Mouse (Mus musculus) stomach, embryonic 16.5 days (tissue): ENCODE measurements around the gene Card19. TPM values are rescaled to one million over a fixed set of nuclear protein-coding genes. Genes with fewer than 3 reads are reported as not detected.
A peak's percentile ranks its signal among the peaks of the same experiment; 100 is the strongest.

Experiments
- ATAC-seq: fragments of 200-750 bp; cut with Nextera tagmentation; 2 replicates; pipeline ENCODE4 v1.8.0; 2017; ENCODE audit warnings: moderate number of reproducible peaks, moderate TSS enrichment; ENCODE audit not compliant: insufficient read depth, low FRiP score
- H3K27ac ChIP-seq: fragments of 300-500 bp; sonication (generic); 2 replicates; pipeline ENCODE4 v1.5.1; 2014; ENCODE audit warnings: low read length
- H3K27me3 ChIP-seq: fragments of 300-500 bp; sonication (generic); 2 replicates; pipeline ENCODE4 v1.6.1; 2014; ENCODE audit warnings: low read length, control low read depth, mixed read lengths; ENCODE audit not compliant: control insufficient read depth, insufficient read depth
- H3K36me3 ChIP-seq: fragments of 300-500 bp; sonication (generic); 2 replicates; pipeline ENCODE4 v1.6.1; 2014; ENCODE audit warnings: low read length; ENCODE audit not compliant: control insufficient read depth, insufficient read depth
- H3K4me1 ChIP-seq: fragments of 300-500 bp; sonication (generic); 2 replicates; pipeline ENCODE4 v1.6.1; 2014; ENCODE audit warnings: low read length, control low read depth, mixed read lengths; ENCODE audit not compliant: control insufficient read depth, insufficient read depth
- H3K4me2 ChIP-seq: fragments of 300-500 bp; sonication (generic); 2 replicates; pipeline ENCODE4 v1.6.1; 2014; ENCODE audit warnings: low read depth, low read length, mixed read lengths
- H3K4me3 ChIP-seq: fragments of 300-500 bp; sonication (generic); replicated peaks from 2 replicates; pipeline ENCODE4 v1.5.1; 2014; ENCODE audit warnings: mild to moderate bottlenecking, low read length
- H3K9ac ChIP-seq: fragments of 300-500 bp; sonication (generic); 2 replicates; pipeline ENCODE4 v1.6.1; 2014; ENCODE audit warnings: low read length
- H3K9me3 ChIP-seq: fragments of 300-500 bp; sonication (generic); replicated peaks from 2 replicates; pipeline ENCODE4 v1.6.1; 2016; ENCODE audit warnings: low read length, control low read depth; ENCODE audit not compliant: control insufficient read depth
- WGBS: fragments of 180-500 bp; shearing (Covaris S2); extraction: QIAGEN DNeasy Blood & Tissue Kit; methylation state at CpG from one replicate; pipeline ENCODE4 v1.1.7; 2014; 5-methylcytosine and 5-hydroxymethylcytosine counted together
- polyA plus RNA-seq: library from polyadenylated mRNA; unstranded; fragments of >200 nt; fragmentation: Nextera tagmentation; extraction: Ambion mirVana; gene quantifications from 2 replicates; pipeline ENCODE4 v1.2.1, GENCODE M21; 2015

Gene Card19
- polyA plus RNA-seq, 1 experiment from 2014 or later = 56.4 TPM

- H3K36me3 ChIP-seq = no peaks in the 10 kb centered on the region
- no peak overlapping the region for H3K9ac ChIP-seq
- no peak overlapping the region for H3K27ac ChIP-seq
- H3K4me3 ChIP-seq = no peak overlapping the region
- no peak for ATAC-seq
- H3K4me2 ChIP-seq = no peak overlapping the region
- no peaks in the 10 kb centered on the region for H3K9me3 ChIP-seq
- H3K27me3 ChIP-seq = no peaks in the 10 kb centered on the region
- 57% methylated on average over 3 of the region's 3 CpGs for WGBS
- peaks cover 21% of the 10 kb centered on the region for H3K4me1 ChIP-seq
Observed at GRCm38 (mm10) chr13:49218651-49219050, 2.8 kb upstream of the Card19 start.

DNA sequence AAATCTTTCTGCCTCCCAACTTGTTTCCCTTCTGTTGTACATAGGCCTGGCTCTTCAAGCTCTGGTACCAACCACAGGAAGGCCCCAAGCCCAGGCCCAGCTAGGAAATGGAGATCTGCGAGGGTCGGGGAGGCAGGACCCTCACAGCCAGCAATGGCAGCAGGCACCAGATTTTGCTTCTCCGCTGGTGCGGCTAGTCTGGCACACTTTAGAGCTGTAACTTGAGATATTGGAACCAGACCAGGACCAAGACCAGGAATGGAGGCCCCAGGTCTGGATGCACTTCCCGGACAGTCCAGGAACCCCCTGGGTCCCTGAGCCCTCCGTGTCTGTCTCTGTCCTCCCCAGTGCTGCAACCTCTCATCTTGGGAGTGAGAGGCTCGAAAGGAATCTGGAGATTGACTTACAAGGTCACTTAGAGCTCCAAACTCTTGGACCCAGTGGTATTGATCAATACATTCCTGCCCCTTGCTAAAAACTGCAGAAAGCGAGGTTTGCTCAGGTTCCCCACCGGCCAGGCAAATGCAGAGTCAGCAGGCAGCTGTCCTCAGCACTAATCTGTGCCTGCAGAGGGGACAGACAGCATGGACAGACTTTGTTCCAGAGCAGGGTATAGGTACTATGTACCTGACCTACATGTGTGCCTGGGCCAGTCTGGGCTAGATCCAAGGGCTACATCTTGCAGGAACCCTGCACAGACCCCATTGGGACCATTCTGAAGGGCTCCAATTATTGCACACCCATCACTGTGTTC lies 1.1 kb upstream of the Card19 start:
- WGBS = 67% methylated on average over 9 of the region's 9 CpGs
- H3K27me3 ChIP-seq = no peaks in the 10 kb centered on the region
- H3K4me1 ChIP-seq = peaks cover 26% of the 10 kb centered on the region
- no peaks in the 10 kb centered on the region for H3K9me3 ChIP-seq
- H3K4me3 ChIP-seq = no peak overlapping the region
- H3K27ac ChIP-seq = peak overlapping the region; percentile 34; the same call in 1 of the 2 replicates
- no peak for ATAC-seq
- H3K9ac ChIP-seq = peak overlapping the region; percentile 93; the same call in 1 of the 2 replicates
- no peaks in the 10 kb centered on the region for H3K36me3 ChIP-seq
- peak overlapping the region; percentile 59 for H3K4me2 ChIP-seq

- peak overlapping the region; percentile 59 for H3K4me2 ChIP-seq
- peak overlapping the region; percentile 93 for H3K9ac ChIP-seq
- H3K27ac ChIP-seq = peak overlapping the region; percentile 34
- H3K9me3 ChIP-seq = no peaks in the 10 kb centered on the region
- H3K4me1 ChIP-seq = peaks cover 28% of the 10 kb centered on the region
- WGBS = 4% methylated on average over 17 of the region's 17 CpGs
- H3K27me3 ChIP-seq = no peaks in the 10 kb centered on the region
- ATAC-seq = peak; percentile 51
- peak overlapping the region; percentile 83 for H3K4me3 ChIP-seq
- no peaks in the 10 kb centered on the region for H3K36me3 ChIP-seq
Observed at GRCm38 (mm10) chr13:49216220-49216552, 349 bp upstream of the Card19 start.

DNA sequence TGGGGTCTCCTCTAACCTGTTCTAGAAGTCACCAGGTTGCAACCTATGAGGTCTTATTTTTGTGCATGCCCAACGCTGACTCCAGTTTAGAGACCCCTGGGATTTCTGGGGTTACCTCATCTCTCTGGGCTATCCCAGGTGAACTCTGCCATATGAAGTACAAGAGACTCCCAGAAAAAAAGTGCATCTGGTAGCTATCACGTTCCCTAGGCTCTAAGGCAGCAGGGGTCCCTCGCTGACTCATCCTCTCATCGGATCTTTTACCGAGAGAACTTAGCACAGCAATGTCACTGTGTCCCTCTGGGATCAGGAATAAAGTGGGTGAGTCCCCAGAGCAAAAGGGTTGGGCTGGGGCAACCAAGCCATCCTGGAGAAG lies 721 bp downstream of the Card19 start:
- H3K9ac ChIP-seq = peak overlapping the region; percentile 93
- no peak for ATAC-seq
- peak overlapping the region; percentile 59 for H3K4me2 ChIP-seq
- no peak overlapping the region for H3K27ac ChIP-seq
- peaks cover 28% of the 10 kb centered on the region for H3K4me1 ChIP-seq
- 15% methylated on average over 5 of the region's 5 CpGs for WGBS
- no peaks in the 10 kb centered on the region for H3K27me3 ChIP-seq
- no peaks in the 10 kb centered on the region for H3K36me3 ChIP-seq
- H3K9me3 ChIP-seq = no peaks in the 10 kb centered on the region
- peak overlapping the region; percentile 83 for H3K4me3 ChIP-seq

DNA sequence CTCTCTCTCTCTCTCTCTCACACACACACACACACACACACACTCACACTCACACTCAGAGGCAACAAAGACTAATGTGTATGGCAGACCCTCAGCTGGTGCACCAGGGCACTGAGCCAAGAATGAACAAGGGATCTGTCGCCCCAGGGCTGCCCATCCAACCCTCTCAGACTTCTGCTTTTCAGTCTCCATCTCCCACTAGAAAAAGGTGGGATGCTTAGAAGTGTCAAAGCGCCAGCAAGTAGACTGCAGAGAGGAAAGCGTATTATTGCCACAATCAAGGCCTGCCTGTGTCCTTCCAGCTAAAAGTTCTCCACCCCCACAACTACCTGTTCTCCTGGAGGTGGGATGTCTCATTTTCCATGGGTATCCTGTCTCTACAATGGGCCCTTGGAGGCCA lies 1.4 kb downstream of the Card19 start:
- Histone ChIP-seq H3K36me3 (no peaks in the 10 kb centered on the region), H3K9me3 (no peaks in the 10 kb centered on the region), H3K27ac (no peak overlapping the region), H3K9ac (0 out of 2 replicates have a peak overlapping the region, but pooled peaks have one; percentile 11), H3K4me3 (no peak overlapping the region), H3K27me3 (no peaks in the 10 kb centered on the region), H3K4me2 (peak overlapping the region; percentile 59; the same call in 1 of the 2 replicates), H3K4me1 (peaks cover 28% of the 10 kb centered on the region)
- WGBS = 78% methylated on average over 3 of the region's 3 CpGs
- no peak for ATAC-seq

- Histone ChIP-seq H3K9me3 (no peaks in the 10 kb centered on the region), H3K27ac (no peak overlapping the region), H3K4me2 (no peak overlapping the region), H3K27me3 (no peaks in the 10 kb centered on the region), H3K4me3 (no peak overlapping the region), H3K4me1 (peaks cover 30% of the 10 kb centered on the region), H3K9ac (no peak overlapping the region), H3K36me3 (no peaks in the 10 kb centered on the region)
- 64% methylated on average over 4 of the region's 4 CpGs for WGBS
- no peak for ATAC-seq
Observed at GRCm38 (mm10) chr13:49213531-49213932, 2.3 kb downstream of the Card19 start.

DNA sequence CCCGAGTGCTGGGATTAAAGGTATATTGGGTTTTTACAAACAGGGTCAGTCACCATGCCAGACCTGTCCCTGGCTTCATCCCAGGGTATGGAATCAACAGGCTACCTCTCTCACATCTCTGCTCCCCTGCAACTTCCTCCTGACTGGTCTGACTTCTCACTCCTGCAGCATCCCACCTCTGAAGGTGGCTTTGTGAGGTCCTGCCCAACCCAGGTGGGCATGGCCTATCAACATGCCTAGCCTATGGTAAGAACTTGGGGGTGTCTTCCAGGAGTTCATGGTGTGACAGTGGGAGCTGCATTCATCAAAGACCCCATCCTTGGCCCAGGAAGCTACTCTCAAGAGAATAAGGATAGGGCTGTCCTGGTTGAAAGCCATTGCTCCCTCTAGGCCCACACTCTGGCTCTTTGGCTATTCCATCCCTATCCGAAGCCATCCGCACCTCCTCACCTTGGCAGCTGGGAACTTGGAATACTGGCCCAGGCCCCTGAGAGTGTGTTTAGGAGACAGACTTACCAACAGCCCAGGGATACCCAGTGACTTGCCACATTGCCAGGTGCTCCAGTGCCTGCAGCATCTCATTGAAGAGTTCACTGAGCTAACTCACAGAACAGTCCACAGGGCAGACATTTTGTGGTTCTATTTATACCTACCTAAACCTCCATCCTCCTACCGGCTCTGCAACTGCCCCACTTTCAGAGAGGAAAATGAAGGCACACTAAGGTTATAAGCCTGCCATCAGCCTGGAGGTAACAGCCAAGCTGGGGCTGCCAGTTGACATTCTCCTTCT lies 2.9 kb downstream of the Card19 start:
- no peak overlapping the region for H3K9ac ChIP-seq
- H3K4me3 ChIP-seq = no peak overlapping the region
- H3K4me1 ChIP-seq = peaks cover 30% of the 10 kb centered on the region
- WGBS = 86% methylated on average over 4 of the region's 4 CpGs
- no peak for ATAC-seq
- no peaks in the 10 kb centered on the region for H3K36me3 ChIP-seq
- no peaks in the 10 kb centered on the region for H3K27me3 ChIP-seq
- no peak overlapping the region for H3K4me2 ChIP-seq
- H3K9me3 ChIP-seq = no peaks in the 10 kb centered on the region
- H3K27ac ChIP-seq = no peak overlapping the region

- Histone ChIP-seq H3K4me1 (peaks cover 21% of the 10 kb centered on the region), H3K4me3 (no peak overlapping the region), H3K4me2 (no peak overlapping the region), H3K9me3 (no peaks in the 10 kb centered on the region), H3K9ac (no peak overlapping the region), H3K27ac (no peak overlapping the region), H3K36me3 (no peaks in the 10 kb centered on the region), H3K27me3 (no peaks in the 10 kb centered on the region)
- WGBS = 58% methylated on average over 7 of the region's 7 CpGs
- no peak for ATAC-seq
Observed at GRCm38 (mm10) chr13:49209306-49209705, 6.5 kb downstream of the Card19 start.

GRCm38 (mm10) chr13:49206341-49206740 lies 9.5 kb downstream of the Card19 start:
- Histone ChIP-seq H3K4me3 (no peak overlapping the region), H3K4me2 (no peak overlapping the region), H3K9ac (no peak overlapping the region), H3K36me3 (peaks cover 5% of the 10 kb centered on the region; the same call in 1 of the 2 replicates), H3K27me3 (no peaks in the 10 kb centered on the region), H3K27ac (no peak overlapping the region), H3K4me1 (peaks cover 8% of the 10 kb centered on the region; the same call in 1 of the 2 replicates), H3K9me3 (no peaks in the 10 kb centered on the region)
- WGBS = 94% methylated on average over 2 of the region's 2 CpGs
- ATAC-seq = no peak
